Mouse (Mus musculus): ENCODE data around the gene Ear14. TPM values are rescaled to one million over a fixed set of nuclear protein-coding genes. Genes with fewer than 3 reads are reported as not detected.
"Not testable (repeated sequence)": the region's sequence is repeated elsewhere in the genome, so short reads cannot be mapped to it uniquely, and the experiment has no call there.

Gene Ear14
- total RNA-seq, 2 experiments from 2014 or later: not detected

DNA sequence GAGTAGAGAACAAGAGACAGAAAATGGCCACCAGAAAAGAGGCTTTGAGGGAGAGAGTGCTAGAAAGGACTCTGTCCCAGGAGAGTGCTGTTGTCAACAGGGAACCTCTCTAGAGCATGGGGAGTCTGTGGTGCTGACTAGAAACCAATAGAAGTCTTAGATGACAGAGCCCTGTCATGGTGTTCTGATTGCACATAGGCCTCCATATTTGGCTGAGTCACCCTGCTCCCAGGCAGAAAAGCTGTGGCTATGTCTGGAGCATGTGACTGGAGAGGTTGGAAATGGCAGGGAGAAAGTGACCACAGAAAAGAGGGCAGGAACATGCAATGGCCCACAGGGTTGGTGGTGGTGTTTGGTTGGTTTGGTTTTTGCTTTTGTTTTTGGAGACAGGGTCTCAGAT is 49.0 kb downstream of the Ear14 start:
- DNase-seq (ENCODE audit: low spot score): not testable (repeated sequence)

DNA sequence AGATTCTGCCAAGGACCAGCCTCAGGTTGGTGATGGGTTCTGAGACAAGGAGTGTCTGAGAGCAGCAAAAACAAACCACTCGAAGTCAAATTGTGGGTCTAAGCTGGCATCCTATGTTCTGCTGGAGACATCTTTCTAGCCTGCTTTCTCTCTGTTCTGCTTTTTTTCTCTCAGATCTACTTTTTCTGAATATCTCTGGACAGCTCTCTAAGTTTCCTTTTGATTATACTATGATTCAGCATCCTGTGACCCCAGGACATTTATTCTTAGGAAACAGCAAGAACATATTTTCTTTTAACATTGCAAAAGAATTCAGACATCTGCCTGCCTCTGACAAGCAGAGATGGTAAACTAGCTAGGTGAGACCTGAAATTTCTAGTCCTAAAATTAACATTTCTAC is 50.4 kb downstream of the Ear14 start:
- no peak for DNase-seq (ENCODE audit: low spot score)

Other genes starting within 250 kb of the Ear14 start
- gene Pnp2, start 247.4 kb upstream of the Ear14 start, total RNA-seq (2021): under 1 TPM in 1 of 2 experiments, not detected in 1; 0.24 TPM
- not detected for gene Rnase10, start 195.6 kb upstream of the Ear14 start, total RNA-seq (2021)
- gene Rnase9, start 161.5 kb upstream of the Ear14 start, total RNA-seq (2021): not detected
- not detected for gene Rnase11, start 153.2 kb upstream of the Ear14 start, total RNA-seq (2021)
- not detected for gene Rnase12, start 145.7 kb upstream of the Ear14 start, total RNA-seq (2021)
- gene Olfr750, start 129.0 kb upstream of the Ear14 start, total RNA-seq (2021): not detected
- 10 to 100 TPM; 25.0 to 30.1 TPM for gene Rnase4, start 112.3 kb upstream of the Ear14 start, total RNA-seq (2021)
- gene Ang, start 112.2 kb upstream of the Ear14 start, total RNA-seq (2021): 1 to 10 TPM; 3.0 to 4.1 TPM
- not detected for gene Eddm3b, start 89.0 kb upstream of the Ear14 start, total RNA-seq (2021)
- gene Rnase6, start 79.5 kb upstream of the Ear14 start, total RNA-seq (2021): under 1 TPM in 1 of 2 experiments, not detected in 1; 0.21 TPM
- under 1 TPM in 1 of 2 experiments, not detected in 1; 0.39 TPM for gene Rnase1, start 56.6 kb upstream of the Ear14 start, total RNA-seq (2021)
- gene Rnase2b, start 41.1 kb upstream of the Ear14 start, total RNA-seq (2021): not detected
- gene Ang2, start 4.2 kb upstream of the Ear14 start, total RNA-seq (2021): not detected
- gene Rnase2a, start 52.7 kb downstream of the Ear14 start, total RNA-seq (2021): 1 to 10 TPM; 3.2 to 3.4 TPM
- gene Gm7247, start 158.4 kb downstream of the Ear14 start, total RNA-seq (2021): not detected
- not detected for gene Vmn2r88, start 207.4 kb downstream of the Ear14 start, total RNA-seq (2021)
- gene Vmn2r89, start 248.5 kb downstream of the Ear14 start, total RNA-seq (2021): not detected

Measured in gastrocnemius, adult 18-20 months (tissue).